Mouse (Mus musculus): ENCODE measurements around the gene Svs3b.
"Not testable (repeated sequence)": the region's sequence is repeated elsewhere in the genome, so short reads cannot be mapped to it uniquely, and the experiment has no call there.

Svs3b gene

DNA sequence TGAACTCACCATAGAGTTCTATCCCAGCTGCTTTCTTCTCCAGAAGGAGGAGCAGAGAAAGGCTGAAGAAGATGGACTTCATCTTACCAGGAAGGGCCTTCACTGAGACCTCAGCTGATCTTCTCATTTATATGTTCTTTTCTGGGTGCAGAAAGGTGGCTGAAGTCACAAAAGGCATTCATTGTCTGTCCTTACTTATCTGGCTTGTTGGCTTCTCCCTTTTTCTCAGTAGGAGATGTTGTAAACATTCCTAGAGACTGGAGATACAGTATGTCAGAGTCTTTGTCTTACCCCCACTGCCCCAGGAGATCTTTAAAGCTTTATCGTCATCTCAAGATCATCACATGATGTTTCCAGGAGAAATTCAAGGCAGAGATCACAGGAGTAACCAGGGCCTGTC lies at the start of gene Svs3b:
Gene Svs3b, minus strand, starts transcription at position 101 of the 400 bp plus-strand sequence.
- in situ Hi-C loops (cut with MseI, MboI), result not testable (repeated sequence)

GRCm38 (mm10) chr2:164288968-164289367 lies 32.5 kb upstream of the Svs3b start, which contains the start of gene Svs3a:
TSS of gene Svs3a (plus strand) at chr2:164289268.
- in situ Hi-C loops (cut with MseI, MboI), result not testable (repeated sequence)

DNA sequence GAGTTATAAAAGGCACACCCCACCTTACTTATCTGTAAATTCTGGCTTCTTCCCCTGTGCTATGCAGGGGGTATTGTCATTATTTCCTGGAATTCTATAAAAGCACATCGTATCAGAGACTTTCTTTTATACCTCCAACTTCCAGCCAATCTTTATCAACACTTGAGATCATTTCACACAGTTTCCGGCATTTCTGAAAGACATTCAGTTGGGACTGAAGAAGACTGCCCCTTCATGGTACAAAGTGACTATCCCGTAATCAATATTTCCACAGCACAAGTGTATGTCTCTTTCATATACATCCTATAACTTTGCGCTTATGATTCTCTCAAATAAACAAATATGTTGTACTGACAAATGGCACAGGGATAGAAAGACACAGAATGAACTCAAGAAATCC lies 21.9 kb upstream of the Svs3b start, which contains the start of gene Svs4:
Gene Svs4, minus strand, starts transcription at position 101 of the 400 bp plus-strand sequence.
- in situ Hi-C loops (cut with MseI, MboI), result no loop called here

DNA sequence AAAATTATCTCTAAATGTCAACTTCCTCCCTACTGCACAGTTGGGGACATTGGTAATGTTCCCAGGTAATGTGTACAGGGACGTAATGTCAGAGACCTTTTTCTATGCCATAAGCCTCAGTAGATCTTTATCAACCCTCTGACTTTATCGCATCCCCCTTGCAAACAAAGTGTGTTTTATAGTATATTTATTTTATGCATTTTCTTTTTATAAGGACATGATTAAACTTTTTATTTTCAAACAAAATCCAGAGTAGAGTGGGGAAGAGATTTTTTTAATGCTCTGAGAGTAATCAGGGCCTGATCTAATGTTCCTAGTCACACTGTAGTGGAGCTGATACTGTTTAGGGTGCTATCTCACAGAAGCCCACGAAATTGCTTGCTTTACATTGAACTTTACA lies 18.1 kb downstream of the Svs3b start, which contains the start of gene Svs2:
Gene Svs2, minus strand, starts transcription at position 101 of the 400 bp plus-strand sequence.
- in situ Hi-C loops (cut with MseI, MboI), result no loop called here

GRCm38 (mm10) chr2:164232671-164233070 lies 23.8 kb downstream of the Svs3b start:
- in situ Hi-C loops (cut with MseI, MboI), result no loop called here

GRCm38 (mm10) chr2:164228361-164229070 lies 27.9 kb downstream of the Svs3b start:
- in situ Hi-C loops (cut with MseI, MboI), result no loop called here

- in situ Hi-C loops (cut with MseI, MboI), result no loop called here
Measured at GRCm38 (mm10) chr2:164221522-164221921, 34.9 kb downstream of the Svs3b start, which contains the start of gene Wfdc15b. TSS of gene Wfdc15b (minus strand) at chr2:164221660.

DNA sequence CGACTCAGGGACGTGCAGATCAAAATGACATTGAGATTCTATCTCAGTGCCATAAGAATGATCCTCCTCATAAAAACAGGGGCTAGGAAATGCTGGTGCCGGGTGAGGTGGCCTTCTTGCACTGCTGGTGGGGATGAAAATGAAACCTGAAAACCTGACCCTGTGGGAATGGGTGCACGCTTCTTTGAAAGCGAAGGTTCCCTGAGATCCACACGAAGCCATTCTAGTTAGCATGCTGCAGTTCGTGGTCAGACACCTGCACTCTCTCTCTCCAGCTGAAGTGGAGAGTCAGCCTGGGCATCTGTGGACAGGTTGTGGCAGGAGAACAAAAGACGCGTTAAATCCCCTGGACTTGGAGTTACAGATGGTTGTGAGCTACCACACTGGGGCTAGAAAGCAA lies 37.1 kb downstream of the Svs3b start:
- in situ Hi-C loops (cut with MseI, MboI), result no loop called here

- in situ Hi-C loops (cut with MseI, MboI), result no loop called here
Measured at GRCm38 (mm10) chr2:164212711-164213110, 43.7 kb downstream of the Svs3b start.

GRCm38 (mm10) chr2:164210892-164211291 lies 45.5 kb downstream of the Svs3b start:
- in situ Hi-C loops (cut with MseI, MboI), result no loop called here

DNA sequence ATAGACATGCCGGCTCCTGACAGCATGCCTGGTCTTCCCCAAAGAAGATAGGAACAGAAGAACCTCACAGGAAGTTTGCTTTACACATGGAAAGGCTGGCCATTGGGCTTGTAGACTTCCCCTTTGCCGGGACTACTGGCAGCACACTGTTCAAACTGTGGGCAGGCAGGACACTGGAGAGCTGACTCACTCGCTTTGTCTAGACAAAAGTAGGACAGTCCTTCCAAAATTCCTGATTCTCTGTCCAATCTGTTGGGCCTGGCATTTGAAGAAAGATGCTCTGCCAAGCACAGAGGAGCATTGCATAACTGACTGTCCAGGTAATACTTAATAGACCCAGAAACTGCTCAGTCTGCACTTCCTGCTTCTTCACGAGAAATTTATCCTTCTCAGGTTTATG lies 49.8 kb downstream of the Svs3b start:
- in situ Hi-C loops (cut with MseI, MboI), result no loop called here

DNA sequence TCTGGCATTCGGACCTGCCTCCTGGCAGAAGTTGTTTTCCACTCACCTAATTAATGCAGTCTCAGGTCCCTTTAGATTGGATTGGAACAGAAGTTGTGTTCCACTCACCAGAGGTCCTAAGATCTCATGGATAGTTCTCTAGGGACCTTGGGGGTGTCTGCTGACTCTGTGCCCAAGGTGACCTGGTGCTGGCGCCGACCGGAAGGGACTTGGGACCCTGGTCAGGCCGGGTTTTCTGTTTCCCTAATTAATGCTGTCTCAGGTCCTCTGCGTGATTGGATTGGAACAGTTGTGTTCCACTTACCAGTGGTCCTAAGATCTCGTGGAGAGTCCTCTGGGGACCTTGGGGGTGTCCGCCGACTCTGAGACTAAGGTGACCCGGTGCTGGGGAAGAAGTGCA lies 50.4 kb downstream of the Svs3b start:
- in situ Hi-C loops (cut with MseI, MboI), result not testable (repeated sequence)

Measured in mouse trophoblast stem cell (cell line).